Mouse (Mus musculus) liver, postnatal 0 days (tissue): ENCODE data around the gene 4930544D05Rik. TPM values are rescaled to one million over a fixed set of nuclear protein-coding genes. Genes with fewer than 3 reads are reported as not detected.

Source experiments
- ATAC-seq: fragments of 200-750 bp; cut with Nextera tagmentation; 2 replicates; pipeline ENCODE4 v1.8.0; 2017; ENCODE audit warnings: mild to moderate bottlenecking, moderate library complexity
- DNase-seq: peaks from one replicate; pipeline ENCODE4 v3.0.0-alpha.2; 2016
- H3K27ac ChIP-seq: fragments of 300-500 bp; sonication (generic); 2 replicates; pipeline ENCODE4 v1.5.1; 2014; ENCODE audit warnings: antibody characterized with exemption, moderate library complexity, mild to moderate bottlenecking, low read depth
- H3K27me3 ChIP-seq: fragments of 300-500 bp; sonication (generic); 2 replicates; pipeline ENCODE4 v1.6.1; 2014; ENCODE audit warnings: low read length, control low read depth, mixed read lengths; ENCODE audit not compliant: insufficient read depth
- H3K36me3 ChIP-seq: fragments of 300-500 bp; sonication (generic); replicated peaks from 2 replicates; pipeline ENCODE4 v1.6.1; 2014; ENCODE audit warnings: mild to moderate bottlenecking, control low read depth, low read length, moderate library complexity, mixed read lengths; ENCODE audit not compliant: insufficient read depth
- H3K4me1 ChIP-seq: fragments of 300-500 bp; sonication (generic); 2 replicates; pipeline ENCODE4 v1.6.1; 2014; ENCODE audit warnings: antibody characterized with exemption, mild to moderate bottlenecking, control low read depth; ENCODE audit not compliant: insufficient read depth
- H3K4me2 ChIP-seq: fragments of 300-500 bp; sonication (generic); 2 replicates; pipeline ENCODE4 v1.6.1; 2014; ENCODE audit warnings: low read depth, mild to moderate bottlenecking, low read length, moderate library complexity, mixed read lengths
- H3K4me3 ChIP-seq: fragments of 300-500 bp; sonication (generic); 2 replicates; pipeline ENCODE4 v1.5.1; 2014; ENCODE audit warnings: low read depth, low read length
- H3K9ac ChIP-seq: fragments of 300-500 bp; sonication (generic); replicated peaks from 2 replicates; pipeline ENCODE4 v1.6.1; 2014; ENCODE audit warnings: mild to moderate bottlenecking, moderate library complexity
- H3K9me3 ChIP-seq: fragments of 300-500 bp; sonication (generic); 2 replicates; pipeline ENCODE4 v1.6.1; 2016; ENCODE audit warnings: mild to moderate bottlenecking, control low read depth, low read length, mixed read lengths
- CTCF ChIP-seq: sonication (generic); IDR thresholded peaks from 2 replicates; pipeline ENCODE4 v1.5.1; 2016; ENCODE audit warnings: antibody characterized with exemption, low read depth
- EP300 ChIP-seq: IDR thresholded peaks from 2 replicates; pipeline ENCODE4 v1.6.1; 2016; ENCODE audit warnings: antibody characterized with exemption, low read depth, mild to moderate bottlenecking
- WGBS: fragments of 180-500 bp; shearing (Covaris S2); extraction: QIAGEN DNeasy Blood & Tissue Kit; methylation state at CpG from one replicate; pipeline ENCODE4 v1.1.7; 2014; ENCODE audit not compliant: insufficient replicate concordance; 5-methylcytosine and 5-hydroxymethylcytosine counted together
- polyA plus RNA-seq: library from polyadenylated mRNA; unstranded; fragments of >200 nt; fragmentation: Nextera tagmentation; extraction: Ambion mirVana; gene quantifications from 2 replicates; pipeline ENCODE4 v1.2.1, GENCODE M21; 2015

4930544D05Rik gene
- polyA plus RNA-seq, 1 experiment from 2014 or later, result not detected

DNA sequence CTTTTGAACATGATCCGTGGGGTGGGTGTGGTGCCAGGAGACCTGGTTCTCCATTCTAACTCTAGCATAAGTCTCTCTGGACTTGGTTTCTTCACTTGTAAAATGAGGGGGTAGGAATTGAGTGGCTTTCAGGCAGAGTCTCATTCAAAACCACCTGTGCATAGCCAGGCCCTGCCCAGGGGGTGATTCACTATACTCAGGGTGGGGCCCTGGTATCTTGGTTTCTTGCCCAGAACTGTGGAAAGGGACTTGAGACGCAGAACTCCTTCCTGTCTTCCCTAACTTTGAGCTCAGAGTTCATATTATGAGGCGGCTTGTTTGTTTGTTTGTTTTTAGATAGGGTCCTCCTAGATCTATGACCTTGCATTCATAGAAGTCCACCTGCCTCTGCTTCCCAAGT is 38.4 kb upstream of the 4930544D05Rik start:
- H3K9me3 ChIP-seq, result no peaks in the 10 kb centered on the region
- no peak overlapping the region for H3K4me2 ChIP-seq
- TF ChIP-seq CTCF (no peak), EP300 (no peak)
- H3K4me1 ChIP-seq, result peaks cover 39% of the 10 kb centered on the region
- no peak overlapping the region for H3K9ac ChIP-seq
- no peaks in the 10 kb centered on the region for H3K36me3 ChIP-seq
- no peak overlapping the region for H3K27ac ChIP-seq
- 59% methylated on average over 3 of the region's 3 CpGs for WGBS
- H3K27me3 ChIP-seq, result no peaks in the 10 kb centered on the region
- DNase-seq (no peak), ATAC-seq (no peak)
- H3K4me3 ChIP-seq, result no peak overlapping the region

DNA sequence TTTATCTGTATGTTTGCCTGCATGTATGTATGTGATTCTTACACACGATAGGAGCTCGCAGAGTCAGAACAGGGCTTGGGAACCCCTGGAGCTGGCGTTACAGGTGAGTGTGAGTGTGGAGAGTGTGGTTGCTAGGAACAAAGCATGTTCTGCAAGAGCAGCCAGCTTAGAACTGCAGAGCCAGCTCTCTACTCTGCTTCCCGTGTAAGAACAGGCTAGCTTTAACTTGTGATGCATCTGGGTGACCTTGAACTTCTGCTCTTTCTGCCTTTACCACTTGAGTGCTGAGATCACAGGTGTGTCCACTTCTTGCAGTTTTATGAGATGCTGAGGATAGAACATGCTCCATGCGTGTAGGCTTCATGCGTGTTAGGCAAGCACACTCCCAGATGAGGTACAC is 36.7 kb upstream of the 4930544D05Rik start:
- DNase-seq (no peak), ATAC-seq (no peak)
- TF ChIP-seq CTCF (no peak), EP300 (no peak)
- no peaks in the 10 kb centered on the region for H3K27me3 ChIP-seq
- H3K4me1 ChIP-seq, result peaks cover 45% of the 10 kb centered on the region
- 79% methylated on average over 6 of the region's 6 CpGs for WGBS
- H3K36me3 ChIP-seq, result no peaks in the 10 kb centered on the region
- no peak overlapping the region for H3K9ac ChIP-seq
- no peak overlapping the region for H3K4me3 ChIP-seq
- no peak overlapping the region for H3K4me2 ChIP-seq
- H3K9me3 ChIP-seq, result no peaks in the 10 kb centered on the region
- H3K27ac ChIP-seq, result no peak overlapping the region

DNA sequence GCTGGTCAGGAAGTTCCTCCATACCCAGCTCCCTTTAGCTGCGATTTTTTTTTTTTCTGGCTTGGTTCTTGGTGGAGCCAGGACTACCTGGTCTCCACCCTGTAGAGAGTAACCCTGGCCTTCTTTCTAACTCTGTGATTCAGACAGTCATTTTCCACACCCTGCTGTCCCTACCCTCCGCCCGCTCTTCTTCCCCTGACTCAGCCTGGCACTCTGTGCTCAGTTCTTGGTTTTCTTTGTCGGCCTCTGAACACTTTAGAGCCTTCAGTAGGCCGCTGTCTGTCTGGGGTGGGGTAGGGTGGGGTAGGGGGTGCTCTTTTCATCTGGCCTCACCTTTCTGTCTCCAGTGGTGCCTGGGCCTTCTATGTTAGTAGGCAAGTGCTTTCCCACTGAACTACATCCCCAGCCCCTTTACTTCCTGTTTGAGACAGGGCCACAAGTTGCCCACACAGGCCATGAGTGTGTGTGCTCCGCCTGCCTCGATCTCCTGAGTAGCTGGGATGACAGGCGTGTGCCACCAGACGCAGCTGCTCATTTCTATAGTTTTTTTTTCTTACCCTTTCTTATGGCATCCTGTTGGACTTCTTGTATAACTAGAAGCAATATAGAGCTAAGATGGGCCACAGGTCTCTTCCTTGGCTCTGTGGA is 35.8 kb upstream of the 4930544D05Rik start:
- Histone ChIP-seq H3K4me1 (peaks cover 45% of the 10 kb centered on the region), H3K4me2 (no peak overlapping the region), H3K4me3 (no peak overlapping the region), H3K9ac (0 out of 2 replicates have a peak overlapping the region, but pooled peaks have one; percentile 5), H3K9me3 (no peaks in the 10 kb centered on the region), H3K36me3 (no peaks in the 10 kb centered on the region), H3K27ac (peak overlapping the region; percentile 17), H3K27me3 (no peaks in the 10 kb centered on the region)
- ATAC-seq (no peak), DNase-seq (no peak)
- TF ChIP-seq EP300 (no peak), CTCF (no peak)
- WGBS, result 60% methylated on average over 9 of the region's 9 CpGs

DNA sequence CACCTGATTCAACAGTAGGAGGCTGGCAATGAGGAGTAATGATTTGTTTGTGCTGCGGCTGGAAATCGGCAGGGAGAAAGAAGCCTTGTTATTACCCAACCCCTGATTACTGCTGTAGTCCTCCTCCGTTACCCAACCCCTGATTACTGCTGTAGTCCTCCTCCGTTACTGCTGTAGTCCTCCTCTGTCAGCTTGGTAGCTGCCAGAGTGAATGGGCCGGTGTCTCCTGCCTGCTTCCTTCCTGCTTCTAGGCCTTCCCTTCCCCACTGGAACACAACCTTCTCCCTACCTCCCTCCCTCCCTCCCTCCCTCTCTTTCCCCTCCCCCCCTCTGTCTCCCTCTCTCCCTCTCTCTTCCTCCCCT is 35.3 kb upstream of the 4930544D05Rik start:
- TF ChIP-seq CTCF (no peak), EP300 (no peak)
- no peaks in the 10 kb centered on the region for H3K36me3 ChIP-seq
- H3K4me1 ChIP-seq, result peaks cover 47% of the 10 kb centered on the region
- no peak overlapping the region for H3K4me2 ChIP-seq
- no peak for DNase-seq
- H3K27ac ChIP-seq, result peak overlapping the region; percentile 17
- H3K4me3 ChIP-seq, result no peak overlapping the region
- H3K27me3 ChIP-seq, result no peaks in the 10 kb centered on the region
- ATAC-seq, result peak; percentile 62; the same call in 1 of the 2 replicates
- WGBS, result 35% methylated on average over 5 of the region's 5 CpGs
- H3K9me3 ChIP-seq, result no peaks in the 10 kb centered on the region
- 0 out of 2 replicates have a peak overlapping the region, but pooled peaks have one; percentile 5 for H3K9ac ChIP-seq

DNA sequence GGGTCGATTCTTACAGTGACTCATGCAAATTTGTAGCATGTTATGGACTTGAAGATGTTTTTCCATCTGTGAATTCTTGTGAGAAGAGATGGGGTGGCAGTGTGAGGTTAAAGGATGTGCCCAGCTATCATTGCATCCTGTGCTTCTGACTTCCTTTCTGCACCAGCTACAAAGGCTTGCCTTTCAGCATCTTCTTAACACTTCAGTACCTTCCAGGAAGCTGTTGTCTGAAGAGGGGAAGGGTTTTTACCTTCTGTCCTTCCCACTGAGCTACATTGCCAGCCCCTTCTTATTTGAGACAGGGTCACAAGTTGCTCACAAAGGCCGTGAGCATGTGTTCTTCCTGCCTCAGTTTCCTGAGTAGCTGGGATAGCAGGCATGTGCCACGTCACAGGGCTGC is 34.7 kb upstream of the 4930544D05Rik start:
- no peak for ATAC-seq
- H3K27ac ChIP-seq, result 0 out of 2 replicates have a peak overlapping the region, but pooled peaks have one; percentile 17

DNA sequence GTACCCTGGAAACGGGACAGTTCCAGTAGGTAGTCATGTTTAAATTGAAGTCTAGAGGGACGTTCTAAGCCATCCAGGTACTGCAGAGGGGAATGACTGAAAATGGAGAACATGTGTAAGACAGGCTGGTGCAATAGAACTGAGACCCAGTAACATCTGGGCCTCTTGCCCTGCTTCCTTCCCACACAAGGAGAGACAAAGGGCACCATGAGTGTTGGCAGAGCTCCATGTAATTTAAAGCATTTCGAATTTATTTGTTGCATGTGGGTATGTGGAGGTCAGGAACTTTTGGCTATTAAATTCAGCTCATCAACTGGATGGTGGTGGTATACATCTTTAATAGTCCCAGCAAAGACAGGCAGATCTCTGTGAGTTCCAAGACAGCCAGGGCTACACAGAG is 33.5 kb upstream of the 4930544D05Rik start:
- DNase-seq (no peak), ATAC-seq (no peak)
- Histone ChIP-seq H3K9me3 (no peaks in the 10 kb centered on the region), H3K4me1 (peaks cover 52% of the 10 kb centered on the region), H3K4me3 (no peak overlapping the region), H3K4me2 (no peak overlapping the region), H3K27ac (no peak overlapping the region), H3K9ac (no peak overlapping the region), H3K27me3 (no peaks in the 10 kb centered on the region), H3K36me3 (no peaks in the 10 kb centered on the region)
- 66% methylated on average over 3 of the region's 3 CpGs for WGBS
- TF ChIP-seq CTCF (no peak), EP300 (no peak)

More for the DNA sequence above, 34.7 kb upstream of the 4930544D05Rik start:
- Histone ChIP-seq H3K36me3 (no peaks in the 10 kb centered on the region), H3K4me3 (no peak overlapping the region), H3K4me1 (peaks cover 50% of the 10 kb centered on the region), H3K4me2 (no peak overlapping the region), H3K9me3 (no peaks in the 10 kb centered on the region), H3K27me3 (no peaks in the 10 kb centered on the region), H3K9ac (no peak overlapping the region)
- WGBS, result 57% methylated on average over 3 of the region's 3 CpGs
- DNase-seq, result no peak
- TF ChIP-seq EP300 (no peak), CTCF (no peak)
